Mouse (Mus musculus) ES-Bruce4 (cell line): ENCODE measurements around the gene Uap1.

Source experiments
- CTCF ChIP-seq: IDR thresholded peaks from one replicate; pipeline ENCODE4 v1.8.1; 2011; ENCODE audit warnings: low read depth, low read length
- EP300 ChIP-seq: IDR thresholded peaks from 2 replicates; pipeline ENCODE4 v1.6.1; 2011; ENCODE audit warnings: low read depth, low read length; ENCODE audit not compliant: insufficient read depth
- POLR2A ChIP-seq: IDR thresholded peaks from one replicate; pipeline ENCODE4 v1.8.1; 2011; ENCODE audit warnings: low read length; ENCODE audit not compliant: insufficient read depth

DNA sequence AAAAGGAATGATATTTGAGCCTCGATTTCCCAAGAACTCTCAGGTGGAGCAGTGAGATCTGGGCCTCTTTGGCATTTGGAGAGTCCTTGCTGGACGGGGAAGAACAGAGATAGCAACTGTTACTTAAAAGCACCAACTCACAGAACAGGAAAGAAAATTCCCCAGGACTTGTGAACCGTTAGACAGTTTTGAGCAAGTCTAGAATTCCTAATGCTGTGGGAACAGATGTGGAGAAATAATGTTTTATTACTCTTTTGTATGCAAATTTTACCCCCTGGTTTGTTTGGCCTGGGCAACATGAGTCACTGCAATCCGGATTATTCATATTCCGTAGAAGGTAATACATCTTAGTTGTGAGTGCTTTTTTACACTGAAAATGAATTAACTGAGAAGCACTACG is 61.1 kb downstream of the Uap1 start:
- TF ChIP-seq POLR2A (no peak), CTCF (no peak), EP300 (no peak)
